Mouse (Mus musculus) midbrain, embryonic 16.5 days (tissue): Measurements from ENCODE around the gene 1700088E04Rik. TPM values are rescaled to one million over a fixed set of nuclear protein-coding genes. Genes with fewer than 3 reads are reported as not detected.

ENCODE experiments used
- polyA plus RNA-seq: library from polyadenylated mRNA; unstranded; fragments of >200 nt; fragmentation: Nextera tagmentation; extraction: Ambion mirVana; gene quantifications from 2 replicates; pipeline ENCODE4 v1.2.1, GENCODE M21; 2015

1700088E04Rik gene
- polyA plus RNA-seq, 1 experiment from 2014 or later = 18.8 TPM

Other genes starting within 250 kb of the 1700088E04Rik start
- not detected in 2 replicates for gene Gm49510, start 241.6 kb downstream of the 1700088E04Rik start, polyA plus RNA-seq
- gene Sh3bp1, start 241.5 kb downstream of the 1700088E04Rik start, polyA plus RNA-seq = 2.2 and 2.7 TPM in 2 replicates
- 107 and 126 TPM in 2 replicates for gene Pdxp, start 227.3 kb downstream of the 1700088E04Rik start, polyA plus RNA-seq
- gene Lgals1, start 214.5 kb downstream of the 1700088E04Rik start, polyA plus RNA-seq = 51.7 and 53.2 TPM in 2 replicates
- 66.3 and 67.6 TPM in 2 replicates for gene Nol12, start 206.3 kb downstream of the 1700088E04Rik start, polyA plus RNA-seq
- 40.9 and 48.8 TPM in 2 replicates for gene Triobp, start 193.5 kb downstream of the 1700088E04Rik start, polyA plus RNA-seq
- gene H1f0, start 112.8 kb downstream of the 1700088E04Rik start, polyA plus RNA-seq = 167 and 180 TPM in 2 replicates
- gene Galr3, start 99.4 kb downstream of the 1700088E04Rik start, polyA plus RNA-seq = not detected in 2 replicates
- 54.4 and 57.8 TPM in 2 replicates for gene Ankrd54, start 78.4 kb downstream of the 1700088E04Rik start, polyA plus RNA-seq
- 165 TPM in 2 replicates for gene Eif3l, start 66.1 kb downstream of the 1700088E04Rik start, polyA plus RNA-seq
- 12.0 and 12.7 TPM in 2 replicates for gene Micall1, start 32.4 kb downstream of the 1700088E04Rik start, polyA plus RNA-seq
- 266 and 286 TPM in 2 replicates for gene Polr2f, start 244 bp downstream of the 1700088E04Rik start, polyA plus RNA-seq
- gene Sox10, start 24.0 kb upstream of the 1700088E04Rik start, polyA plus RNA-seq = 3.0 and 3.8 TPM in 2 replicates
- 109 and 110 TPM in 2 replicates for gene Pick1, start 87.9 kb upstream of the 1700088E04Rik start, polyA plus RNA-seq
- gene Gm49486, start 88.1 kb upstream of the 1700088E04Rik start, polyA plus RNA-seq = 0.47 and 1.3 TPM in 2 replicates
- 0.40 and 0.61 TPM in 2 replicates for gene Slc16a8, start 113.5 kb upstream of the 1700088E04Rik start, polyA plus RNA-seq
- 1.3 and 3.6 TPM in 2 replicates for gene Baiap2l2, start 144.3 kb upstream of the 1700088E04Rik start, polyA plus RNA-seq
- gene Pla2g6, start 187.1 kb upstream of the 1700088E04Rik start, polyA plus RNA-seq = 29.8 and 35.3 TPM in 2 replicates
- gene Maff, start 205.4 kb upstream of the 1700088E04Rik start, polyA plus RNA-seq = 0.85 and 0.86 TPM in 2 replicates